Mouse (Mus musculus): ENCODE data around the gene Klf2.
A peak's percentile ranks its signal among the peaks of the same experiment; 100 is the strongest.

Gene Klf2

DNA sequence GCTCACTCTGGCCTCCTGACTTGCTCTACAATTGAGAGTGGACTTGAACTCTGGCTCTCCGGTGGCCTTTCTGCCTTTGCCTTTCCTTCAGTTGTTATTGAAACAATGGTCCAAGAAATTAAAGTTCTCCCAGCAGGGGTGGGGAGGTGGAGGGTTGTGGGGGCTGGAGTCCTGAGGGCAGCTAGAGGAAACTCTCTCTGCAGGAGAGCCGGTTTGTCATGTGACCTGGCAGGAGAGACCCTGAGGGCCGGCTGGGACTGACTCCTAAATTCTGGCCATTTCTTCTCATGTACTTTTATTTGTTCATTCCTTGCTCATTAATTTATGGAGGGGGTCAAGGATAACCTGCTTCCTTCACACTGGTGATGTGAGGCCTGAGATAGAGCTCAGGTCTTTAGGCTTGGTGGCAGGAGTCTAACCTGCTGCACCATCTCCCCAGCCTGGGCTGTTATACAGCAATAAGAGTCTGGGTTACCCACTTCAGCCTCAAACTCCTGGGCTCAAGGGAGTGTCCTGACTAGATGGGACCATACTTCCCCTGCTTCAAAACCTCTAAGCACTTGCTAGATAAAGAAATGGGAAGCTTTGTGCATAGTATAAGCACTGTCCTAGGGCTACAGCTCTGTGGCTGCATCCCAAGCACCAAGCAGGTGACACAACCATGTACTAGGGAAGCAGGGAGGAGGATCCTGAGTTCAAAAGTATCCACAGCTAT, 14.8 kb downstream of the Klf2 start:
- no peak for DNase-seq (ENCODE audit: low read depth, low spot score)

DNA sequence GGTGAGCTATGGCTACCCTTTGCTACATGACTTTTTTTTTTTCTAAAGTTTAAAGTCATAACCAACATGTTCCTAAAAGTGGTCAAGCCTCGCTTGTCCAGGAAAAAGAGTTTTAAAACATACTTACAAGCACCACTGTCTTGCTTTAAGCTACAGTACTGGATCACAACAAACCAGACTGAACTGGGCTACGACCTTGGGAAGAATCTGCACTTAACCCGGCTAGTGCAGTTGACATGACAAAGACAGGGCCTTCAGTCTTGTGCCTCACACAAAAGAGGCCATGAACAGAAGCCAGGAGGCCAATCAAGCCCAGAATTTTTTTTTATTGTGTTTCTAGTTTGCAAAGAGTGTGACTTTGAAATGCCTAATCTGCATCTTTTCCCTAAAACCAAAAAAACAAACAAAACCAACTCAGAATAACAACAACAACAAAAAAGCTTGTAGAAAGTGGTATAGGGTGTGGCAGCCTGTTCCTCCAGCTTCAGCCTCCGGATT, 15.4 kb downstream of the Klf2 start:
- no peak for DNase-seq (ENCODE audit: low read depth, low spot score)

DNA sequence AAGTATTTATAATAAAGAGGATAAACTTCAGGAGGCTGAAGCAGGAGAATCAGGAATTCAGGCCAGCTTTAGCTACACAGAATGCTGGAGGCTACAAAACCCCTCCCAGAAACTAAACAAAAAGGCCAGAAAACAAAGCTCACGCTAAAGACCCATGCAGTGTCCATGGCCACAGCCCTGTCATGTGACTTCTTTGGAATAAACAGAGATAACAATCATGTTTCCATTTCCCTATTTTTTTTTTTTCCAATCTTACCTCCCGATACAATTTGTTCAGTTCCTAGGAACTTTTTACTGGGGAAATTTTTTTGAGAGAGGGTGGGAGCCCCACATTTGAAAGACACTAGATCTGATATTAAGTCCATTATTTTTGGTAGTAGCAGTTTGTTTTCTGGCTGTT, 17.4 kb downstream of the Klf2 start:
- no peak for DNase-seq (ENCODE audit: low read depth, low spot score)

DNA sequence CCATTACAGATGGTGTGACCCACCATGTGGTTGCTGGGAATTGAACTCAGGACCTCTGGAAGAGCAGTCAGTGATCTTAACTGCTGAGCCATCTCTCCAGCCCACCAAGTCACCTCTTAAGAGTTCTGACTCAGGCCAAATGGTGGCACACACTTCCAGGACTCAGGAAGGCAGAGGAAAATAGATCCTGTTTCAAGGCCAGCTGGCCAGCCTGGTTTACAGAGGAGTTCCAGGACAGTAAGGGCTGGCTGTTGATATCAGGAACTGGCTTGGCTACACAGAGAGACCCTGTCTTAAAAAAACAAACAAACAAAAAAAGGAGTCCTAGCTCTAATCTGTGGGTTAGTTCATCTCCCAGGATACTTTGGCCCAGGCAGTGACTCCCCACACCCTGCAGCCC, 18.2 kb downstream of the Klf2 start:
- no peak for DNase-seq (ENCODE audit: low read depth, low spot score)

DNA sequence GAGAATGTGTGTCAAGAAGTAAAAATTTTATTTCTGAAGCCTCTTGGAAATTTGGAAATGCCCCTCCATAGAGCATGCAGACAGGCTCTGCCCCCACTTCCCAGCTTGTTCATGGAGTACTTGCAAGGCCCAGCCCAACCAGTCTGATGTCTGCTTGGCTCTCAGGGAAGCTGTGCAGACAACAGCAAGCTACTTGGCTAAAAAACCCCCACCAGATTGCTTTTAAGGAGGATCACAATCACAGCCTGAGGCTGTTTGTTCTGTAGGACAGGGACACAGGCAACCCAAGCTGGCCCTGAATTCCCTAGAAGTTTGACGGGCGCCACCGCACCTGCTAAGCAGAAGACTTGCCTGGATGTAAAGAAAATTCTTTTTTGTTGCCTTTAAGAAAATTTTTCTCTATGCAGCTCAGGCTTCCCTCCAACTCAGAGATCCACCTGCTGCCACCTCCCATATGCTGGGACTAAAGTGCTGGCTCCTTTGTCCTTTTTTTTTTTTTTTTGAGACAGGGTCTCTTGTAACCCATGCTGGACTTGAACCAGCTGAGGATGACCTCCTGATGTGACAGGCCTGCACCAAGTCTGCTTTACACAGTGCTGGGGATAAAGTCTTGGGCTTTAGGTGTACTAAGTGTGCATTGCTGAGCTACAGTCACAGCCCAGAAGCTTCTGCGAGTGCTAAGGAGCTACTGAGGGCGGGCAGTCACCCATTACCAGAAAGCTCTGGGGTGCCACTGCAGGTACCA, 23.9 kb downstream of the Klf2 start:
- DNase-seq (ENCODE audit: low read depth, low spot score) = no peak

DNA sequence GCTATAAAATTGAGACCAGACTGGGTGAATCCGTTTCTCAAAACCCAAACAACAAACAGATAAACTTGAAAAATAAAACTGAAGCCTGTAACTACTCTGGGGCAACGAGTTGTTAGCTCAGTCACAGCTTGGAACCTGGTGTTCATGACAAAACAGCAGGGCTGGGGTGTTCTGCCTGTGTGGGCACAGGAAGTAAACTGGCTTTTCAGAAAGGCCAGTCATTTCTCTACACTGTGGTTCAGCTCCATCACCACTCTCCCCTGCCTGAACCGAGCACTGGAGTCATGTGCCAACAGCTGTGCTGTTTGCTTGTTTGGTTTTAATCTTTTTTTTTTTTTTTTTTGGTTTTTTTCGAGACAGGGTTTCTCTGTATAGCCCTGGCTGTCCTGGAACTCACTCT, 24.9 kb downstream of the Klf2 start:
- DNase-seq (ENCODE audit: low read depth, low spot score) = no peak

DNA sequence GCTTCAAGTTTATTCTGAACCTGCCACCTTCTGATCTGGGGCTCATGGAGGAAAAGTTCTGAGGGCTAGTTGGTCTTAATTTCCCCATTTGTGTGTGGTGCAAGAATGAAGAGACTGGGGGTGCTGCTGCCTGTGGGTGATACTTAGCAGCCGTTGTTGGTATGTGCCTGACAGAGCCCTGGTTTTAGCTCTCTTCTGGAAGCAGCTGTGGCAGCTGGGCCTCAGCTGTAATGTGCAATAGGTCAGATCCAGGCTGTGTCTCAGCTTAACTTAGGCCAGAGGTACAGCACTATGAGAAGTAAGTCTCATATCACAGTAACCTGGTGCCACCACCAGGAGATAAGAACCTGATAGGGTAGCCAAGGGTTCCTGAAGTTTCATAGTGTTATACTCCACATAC, 28.7 kb downstream of the Klf2 start:
- no peak for DNase-seq (ENCODE audit: low read depth, low spot score)

DNA sequence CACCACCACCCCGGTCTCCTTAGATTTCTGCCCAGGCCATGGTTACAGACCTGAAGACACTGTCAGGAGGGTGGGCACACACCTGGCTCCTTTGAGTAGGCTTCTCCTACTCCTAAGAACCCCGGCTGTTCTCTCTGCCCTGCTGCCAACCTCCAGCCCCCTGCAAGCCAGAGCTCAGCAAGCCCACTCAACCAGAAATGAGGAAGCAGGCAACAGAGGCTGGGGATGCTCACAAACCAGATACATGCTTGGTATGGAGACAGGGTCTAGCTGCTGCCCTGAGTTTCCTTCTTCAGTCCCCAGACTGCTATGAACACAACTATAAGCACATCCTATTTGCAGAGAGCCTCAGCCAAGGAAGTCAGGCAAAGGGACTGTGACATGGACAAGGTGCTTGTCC, 29.3 kb downstream of the Klf2 start:
- DNase-seq (ENCODE audit: low read depth, low spot score) = no peak

DNA sequence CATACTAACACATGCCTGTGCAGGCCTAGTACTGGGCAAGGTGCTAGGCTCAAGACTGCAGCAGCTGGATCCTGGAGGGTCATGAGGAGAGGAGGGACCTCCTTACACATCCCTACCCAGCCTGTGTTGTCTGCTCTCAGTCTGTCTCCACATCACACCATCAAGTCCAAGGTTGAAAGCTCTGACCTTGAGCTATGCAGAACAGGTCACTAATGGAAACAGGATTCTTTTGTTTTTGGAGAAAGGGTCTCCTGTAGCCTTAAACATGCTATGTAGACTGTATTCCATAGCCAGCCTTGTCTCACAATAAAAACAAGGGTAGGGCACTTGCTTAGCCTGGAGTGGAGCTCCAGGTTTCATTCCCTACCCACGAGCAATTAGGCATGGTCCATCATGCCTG, 30.1 kb downstream of the Klf2 start:
- no peak for DNase-seq (ENCODE audit: low read depth, low spot score)

DNA sequence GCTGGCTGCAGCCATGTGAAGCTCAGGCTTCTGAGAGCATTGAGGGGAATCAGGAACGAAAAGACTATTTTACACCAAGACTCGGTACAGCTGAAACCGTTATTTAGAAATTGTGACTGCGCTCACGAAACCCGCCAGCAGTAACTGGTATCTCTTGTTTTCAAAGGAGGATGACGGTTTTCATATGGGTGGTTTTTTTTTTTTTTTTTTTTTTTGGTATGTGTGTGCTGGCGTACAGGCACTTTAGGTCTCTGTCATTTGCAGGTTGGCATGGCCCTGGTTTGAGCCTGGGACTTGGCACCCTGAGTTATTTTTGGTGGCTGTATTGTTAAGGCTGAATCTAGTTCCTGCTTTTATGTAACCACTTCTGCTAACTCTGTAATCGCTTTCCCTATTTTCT, 31.0 kb downstream of the Klf2 start:
- DNase-seq (ENCODE audit: low read depth, low spot score) = no peak

DNA sequence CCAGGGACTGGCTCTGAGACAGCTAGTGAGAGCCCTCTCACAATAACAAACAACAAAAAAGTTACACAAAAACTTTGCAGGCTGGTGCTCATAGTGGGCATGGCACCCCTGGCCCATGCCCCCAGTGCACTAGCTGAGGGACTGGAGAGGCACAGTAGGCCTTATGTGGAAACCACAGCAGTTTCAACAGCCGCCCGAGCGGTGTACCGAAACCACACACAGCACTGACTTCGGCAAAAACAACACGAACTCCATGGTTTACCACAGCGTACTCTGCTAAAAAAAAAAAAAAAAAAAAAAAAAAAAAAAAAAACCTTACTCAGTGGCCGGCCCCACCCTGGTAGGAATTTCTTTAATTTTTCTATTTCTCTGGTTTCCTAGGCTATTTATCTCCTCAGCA, 31.9 kb downstream of the Klf2 start:
- no peak for DNase-seq (ENCODE audit: low read depth, low spot score)

DNA sequence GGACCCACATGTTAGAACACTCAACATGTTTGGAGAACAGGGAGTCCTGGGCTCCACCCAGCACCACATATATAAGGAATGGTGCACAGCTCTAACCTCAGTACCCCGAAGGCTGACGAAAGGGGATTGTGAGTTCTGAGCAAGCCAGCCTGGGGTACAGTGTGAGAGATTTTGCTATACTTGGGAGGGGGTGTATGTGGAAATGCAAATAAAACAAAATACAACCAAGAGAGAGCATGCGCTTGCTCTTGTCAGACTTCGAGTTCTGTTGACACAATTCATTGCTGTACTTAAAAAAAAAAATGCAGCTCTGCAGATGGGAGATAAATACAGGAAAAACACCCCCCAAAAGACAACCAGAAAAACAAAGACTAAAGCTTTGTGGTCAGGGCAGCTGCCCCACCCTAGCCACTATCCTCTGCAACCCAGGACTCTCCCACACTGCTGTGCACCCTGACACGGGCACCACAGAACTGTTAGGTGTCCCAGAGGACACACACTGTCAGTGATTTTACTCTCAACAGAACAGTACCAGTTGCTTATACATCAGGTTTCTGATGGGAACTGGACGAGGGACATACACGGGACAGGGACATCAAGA, 32.7 kb downstream of the Klf2 start:
- DNase-seq (ENCODE audit: low read depth, low spot score) = no peak

DNA sequence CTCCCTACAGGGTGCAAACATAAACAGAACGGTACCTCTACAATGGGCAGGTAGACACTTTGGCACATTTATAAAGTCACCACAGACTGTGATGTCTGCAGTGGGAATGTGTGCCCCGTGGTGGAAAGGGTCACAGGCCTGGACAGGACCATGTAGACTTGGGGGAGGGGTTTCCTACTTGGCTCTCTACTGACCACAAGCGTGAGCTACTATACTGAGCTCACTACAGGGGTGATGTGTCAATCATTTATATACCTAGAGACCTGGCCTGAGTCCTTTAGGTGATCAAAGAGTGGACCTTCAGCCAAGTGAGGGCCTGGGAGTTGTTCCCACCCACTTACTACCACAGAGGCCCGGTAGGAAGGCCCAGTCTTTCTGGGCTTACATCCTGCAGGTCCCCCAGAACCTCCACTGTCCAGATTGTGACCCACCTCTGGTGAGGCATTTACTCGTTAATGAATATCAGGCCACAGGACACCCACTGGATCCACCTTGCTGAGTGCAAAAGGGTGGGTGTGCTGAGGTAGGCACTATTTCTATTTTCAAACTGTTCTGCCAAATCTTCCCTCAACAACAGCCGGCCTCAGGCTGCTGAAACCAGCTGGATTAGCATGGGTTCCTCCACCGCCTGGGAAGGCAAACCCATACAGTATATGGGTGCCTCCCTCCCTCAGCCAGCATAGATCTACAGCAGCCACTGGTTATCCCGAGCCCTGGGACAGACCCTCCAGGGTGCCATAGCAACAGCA, 34.3 kb downstream of the Klf2 start:
- no peak for DNase-seq (ENCODE audit: low read depth, low spot score)

DNA sequence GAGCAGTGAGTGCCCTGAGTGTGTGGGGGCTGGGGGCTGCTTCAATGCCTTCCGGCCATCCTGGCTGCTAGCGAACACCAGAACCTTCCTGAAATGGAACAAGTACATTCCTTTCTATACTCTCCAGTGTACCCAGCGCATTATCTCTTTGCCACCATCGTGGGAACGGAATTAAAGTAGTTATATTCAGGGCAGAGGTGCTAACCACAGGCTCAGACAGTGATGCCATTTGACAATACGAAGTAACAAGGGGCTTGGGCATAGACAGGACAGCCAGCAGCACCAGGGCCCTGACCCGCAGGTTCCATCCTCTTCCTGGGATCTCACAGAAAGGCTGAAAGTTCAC, 34.8 kb downstream of the Klf2 start:
- DNase-seq (ENCODE audit: low read depth, low spot score) = no peak

DNA sequence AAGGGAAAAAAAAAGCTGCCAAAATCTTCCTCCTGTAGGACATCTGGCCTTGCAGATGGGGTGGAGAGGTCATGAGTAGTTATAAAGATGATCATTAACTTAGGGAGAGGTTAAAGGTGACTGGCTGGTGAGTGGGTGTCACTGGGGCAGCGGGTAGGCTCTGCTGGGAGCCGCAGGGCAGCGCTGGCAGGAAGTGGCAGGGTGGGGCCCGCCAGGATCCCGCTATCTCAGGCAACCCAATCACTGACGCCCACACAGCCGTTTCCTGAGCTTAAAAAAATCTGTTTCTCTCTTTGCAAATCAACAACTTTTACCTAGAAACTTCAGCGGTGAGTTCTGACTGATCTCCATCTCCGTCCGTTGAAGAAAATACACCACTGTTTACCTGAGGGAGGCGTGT, 35.4 kb downstream of the Klf2 start:
- DNase-seq (ENCODE audit: low read depth, low spot score) = no peak

DNA sequence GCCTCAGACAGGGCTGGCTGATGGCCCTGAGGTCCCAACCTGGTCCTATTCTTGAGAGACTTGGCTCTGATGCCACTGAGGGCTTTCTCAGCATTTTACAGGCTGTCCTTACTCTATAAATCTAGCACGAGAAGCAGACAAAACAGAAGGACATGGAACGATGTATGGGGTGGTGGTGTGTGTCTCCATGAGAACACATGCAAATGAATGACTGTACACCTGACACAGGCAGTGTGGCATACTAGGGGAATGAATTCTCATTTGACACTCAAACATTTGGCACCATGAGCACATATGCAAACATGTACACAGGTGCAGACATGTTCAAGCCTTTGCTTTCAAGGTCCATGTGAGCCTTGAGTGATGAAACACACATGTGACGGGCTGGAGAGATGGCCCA, 37.8 kb downstream of the Klf2 start:
- DNase-seq (ENCODE audit: low read depth, low spot score) = no peak

DNA sequence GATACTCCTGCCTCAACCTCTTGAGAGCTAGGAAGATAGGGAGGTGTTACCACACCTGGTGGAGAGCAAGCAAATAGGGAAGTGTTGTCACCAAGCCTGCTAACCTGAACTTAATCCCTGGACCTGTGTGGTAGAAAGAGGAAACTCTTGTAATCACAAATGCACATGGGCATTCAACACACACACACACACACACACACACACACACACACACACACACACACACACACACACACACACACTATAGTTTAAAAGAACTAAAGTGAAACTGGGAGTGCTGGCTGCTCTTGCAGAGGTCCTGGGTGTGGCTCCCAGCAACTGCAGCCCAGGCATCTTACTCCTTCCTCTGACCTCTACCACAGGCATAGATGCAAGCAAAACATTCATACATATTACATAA, 41.3 kb downstream of the Klf2 start:
- no peak for DNase-seq (ENCODE audit: low read depth, low spot score)

DNA sequence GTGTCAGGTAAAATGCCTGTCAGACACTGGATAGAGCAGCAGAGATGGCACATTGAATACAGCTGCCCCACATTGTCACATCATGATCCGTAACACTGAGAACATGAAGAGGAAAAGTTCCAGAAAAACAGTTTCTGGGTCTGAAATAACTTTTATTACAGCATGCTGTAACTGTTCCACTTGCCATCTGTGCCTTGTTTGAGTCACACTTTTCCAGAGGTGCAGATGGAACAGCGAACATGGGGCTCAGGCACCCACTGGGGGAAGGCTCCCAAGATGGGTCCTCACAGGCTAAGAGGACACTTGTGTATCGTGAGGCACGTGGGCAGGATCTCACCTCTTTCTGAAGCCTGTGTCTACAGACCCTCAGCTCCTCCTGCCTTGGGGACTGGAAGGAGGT, 43.9 kb downstream of the Klf2 start:
- DNase-seq (ENCODE audit: low read depth, low spot score) = no peak

DNA sequence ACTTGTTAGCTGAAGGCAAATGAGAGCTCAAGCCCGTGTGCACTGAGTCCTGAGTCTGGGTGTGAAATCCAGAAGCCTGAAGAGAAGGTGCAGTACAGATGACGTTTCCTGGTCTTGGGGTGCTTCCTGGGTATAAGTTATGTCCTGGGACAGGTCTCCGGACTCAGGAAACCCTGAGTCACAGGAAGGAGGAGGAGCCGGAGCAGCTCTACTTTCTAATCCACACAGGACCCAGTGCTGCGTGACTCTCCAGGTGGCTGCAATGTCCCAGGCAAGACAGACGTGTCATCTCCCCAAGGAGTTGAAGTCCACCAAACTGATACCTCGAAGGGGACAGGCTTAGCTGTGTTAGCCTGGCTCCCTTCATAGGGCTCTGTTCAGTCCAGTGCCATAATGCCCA, 44.6 kb downstream of the Klf2 start:
- DNase-seq (ENCODE audit: low read depth, low spot score) = no peak

DNA sequence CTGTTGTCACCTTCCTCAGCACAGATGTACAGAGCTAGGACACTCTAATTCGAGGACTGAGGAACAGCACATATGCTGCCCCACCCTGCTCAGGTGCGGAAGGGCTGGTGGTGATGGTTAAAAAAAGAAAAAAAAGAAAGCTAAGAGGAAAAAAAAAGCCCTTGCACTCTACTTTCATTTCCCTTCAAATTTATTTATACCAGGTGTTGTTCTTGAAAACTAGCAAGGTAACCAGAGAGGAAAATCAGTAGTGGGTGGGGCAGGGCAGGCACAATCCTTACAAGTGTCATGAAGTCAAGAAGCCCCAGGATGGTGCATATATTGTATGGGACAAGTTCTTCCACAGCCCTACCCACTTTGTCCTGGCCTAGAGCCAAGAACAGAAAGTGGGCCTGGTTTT, 46.2 kb downstream of the Klf2 start:
- DNase-seq (ENCODE audit: low read depth, low spot score) = no peak

DNA sequence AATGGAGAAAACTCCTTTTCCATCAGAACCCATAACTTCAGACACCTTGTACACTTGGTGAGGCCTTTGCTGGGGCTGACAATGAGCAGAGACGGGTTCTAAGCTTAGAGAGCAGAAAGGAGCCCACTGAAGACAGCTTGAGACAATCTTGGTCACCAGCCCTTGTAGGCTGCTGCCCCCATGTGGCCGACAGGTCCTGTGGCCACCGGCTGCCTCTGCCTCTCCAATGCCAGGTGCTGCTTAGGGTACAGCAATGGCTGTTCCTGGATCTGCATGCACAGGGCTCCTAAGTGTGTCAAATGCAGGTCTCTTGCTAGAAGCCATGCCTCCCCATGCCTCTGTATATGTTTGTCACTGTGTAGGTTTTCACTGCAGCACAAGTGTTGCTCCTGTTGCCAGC, 47.0 kb downstream of the Klf2 start:
- DNase-seq (ENCODE audit: low read depth, low spot score) = peak; percentile 79

DNA sequence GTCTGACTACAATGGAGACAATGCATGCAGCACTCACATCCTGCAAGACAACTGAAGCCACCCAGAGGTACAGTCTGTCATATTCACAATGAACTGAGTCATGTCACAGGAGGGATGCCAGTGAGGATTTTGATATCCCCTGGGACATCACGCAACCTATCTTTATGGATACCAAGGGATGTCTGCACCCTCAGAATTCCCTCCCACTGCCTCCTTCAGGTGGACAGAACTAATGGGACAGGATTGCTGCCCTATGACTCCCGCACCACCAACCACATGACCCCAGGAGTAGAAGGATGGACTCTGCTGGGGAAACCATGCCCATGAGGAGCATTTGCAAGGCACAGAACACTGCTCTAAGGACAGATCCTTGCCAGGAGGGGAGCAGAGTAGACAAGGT, 47.6 kb downstream of the Klf2 start:
- DNase-seq (ENCODE audit: low read depth, low spot score) = no peak
